Mouse (Mus musculus): ENCODE data around the gene Trpc5. TPM values are rescaled to one million over a fixed set of nuclear protein-coding genes. Genes with fewer than 3 reads are reported as not detected.

Gene Trpc5
- 0.02 and 0.05 TPM in 2 replicates for polyA plus RNA-seq (2012; rRNA removed)

GRCm38 (mm10) chrX:144688142-144688206 lies at the start of gene Trpc5:
Trpc5 (minus strand) TSS chrX:144688180.

GRCm38 (mm10) chrX:144688207-144689118 lies 483 bp upstream of the Trpc5 start, which contains the start of gene Rtl4:
Rtl4 (plus strand) TSS chrX:144688907.

GRCm38 (mm10) chrX:144456281-144456680 lies 231.7 kb downstream of the Trpc5 start, which contains the start of gene Trpc5os:
Trpc5os (plus strand) TSS chrX:144456581.

Other genes with a start within 250 kb of the Trpc5 start
- 0.01 and 0.03 TPM in 2 replicates for gene Trpc5os, start 231.6 kb downstream of the Trpc5 start, polyA plus RNA-seq (2012; rRNA removed)
- 0.21 and 0.28 TPM in 2 replicates for gene Rtl4, start 727 bp upstream of the Trpc5 start, polyA plus RNA-seq (2012; rRNA removed)